Mouse (Mus musculus) hindbrain, embryonic 11.5 days (tissue): Measurements from ENCODE around the gene Gm49321. TPM values are rescaled to one million over a fixed set of nuclear protein-coding genes. Genes with fewer than 3 reads are reported as not detected.

ENCODE experiments used
- ATAC-seq: fragments of 200-750 bp; cut with Nextera tagmentation; 2 replicates; pipeline ENCODE4 v1.8.0; 2017; ENCODE audit warnings: mild to moderate bottlenecking, moderate TSS enrichment, moderate library complexity; ENCODE audit not compliant: low FRiP score
- DNase-seq: peaks from one replicate; pipeline ENCODE4 v3.0.0-alpha.2; 2015; ENCODE audit warnings: low spot score
- H3K27ac ChIP-seq: fragments of 300-500 bp; sonication (generic); 2 replicates; pipeline ENCODE4 v1.5.1; 2014; ENCODE audit warnings: mild to moderate bottlenecking, low read depth, low read length
- H3K27me3 ChIP-seq: fragments of 300-500 bp; sonication (generic); 2 replicates; pipeline ENCODE4 v1.6.1; 2014; ENCODE audit warnings: mild to moderate bottlenecking, low read length, moderate library complexity, mixed read lengths; ENCODE audit not compliant: control insufficient read depth, insufficient read depth
- H3K36me3 ChIP-seq: fragments of 300-500 bp; sonication (generic); 2 replicates; pipeline ENCODE4 v1.6.1; 2014; ENCODE audit warnings: mild to moderate bottlenecking, low read length, moderate library complexity, mixed read lengths; ENCODE audit not compliant: control insufficient read depth, insufficient read depth
- H3K4me1 ChIP-seq: fragments of 300-500 bp; sonication (generic); replicated peaks from 2 replicates; pipeline ENCODE4 v1.6.1; 2014; ENCODE audit warnings: low read length, mixed read lengths; ENCODE audit not compliant: control insufficient read depth, insufficient read depth
- H3K4me2 ChIP-seq: fragments of 300-500 bp; sonication (generic); replicated peaks from 2 replicates; pipeline ENCODE4 v1.6.1; 2014; ENCODE audit warnings: mild to moderate bottlenecking, low read depth, low read length
- H3K4me3 ChIP-seq: fragments of 300-500 bp; sonication (generic); 2 replicates; pipeline ENCODE4 v1.5.1; 2014; ENCODE audit warnings: low read depth, low read length
- H3K9ac ChIP-seq: fragments of 300-500 bp; sonication (generic); 2 replicates; pipeline ENCODE4 v1.6.1; 2014; ENCODE audit warnings: low read depth, low read length
- H3K9me3 ChIP-seq: fragments of 300-500 bp; sonication (generic); 2 replicates; pipeline ENCODE4 v1.6.1; 2016; ENCODE audit warnings: low read length; ENCODE audit not compliant: control insufficient read depth
- WGBS: fragments of 180-500 bp; shearing (Covaris S2); extraction: QIAGEN DNeasy Blood & Tissue Kit; methylation state at CpG from one replicate; pipeline ENCODE4 v1.1.7; 2014; 5-methylcytosine and 5-hydroxymethylcytosine counted together
- polyA plus RNA-seq: library from polyadenylated mRNA; unstranded; fragments of >200 nt; fragmentation: Nextera tagmentation; extraction: Ambion mirVana; gene quantifications from 2 replicates; pipeline ENCODE4 v1.2.1, GENCODE M21; 2014

Gene Gm49321
- 19.8 and 19.9 TPM in 2 replicates for polyA plus RNA-seq

DNA sequence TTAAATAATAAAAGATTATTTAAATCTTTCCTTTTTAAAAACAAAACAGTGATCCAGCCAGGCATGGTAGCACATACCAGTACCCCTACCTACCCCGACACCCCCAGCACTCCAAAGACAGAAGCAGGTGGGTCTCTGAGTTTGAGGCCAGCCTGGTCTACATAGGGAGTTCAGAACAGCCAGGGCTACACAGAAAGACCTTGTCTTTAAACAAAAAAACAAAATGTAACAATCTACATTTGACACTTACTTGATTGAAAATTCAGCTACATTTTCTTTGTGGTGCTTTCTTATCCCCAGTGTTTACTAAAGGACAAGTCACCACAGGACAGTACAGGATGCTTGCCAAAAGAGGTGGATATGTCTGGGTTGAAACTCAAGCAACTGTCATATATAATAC is at the start of gene Gm49321:
TSS of gene Gm49321 (plus strand) at position 301 of the 400 bp plus-strand sequence.
- ATAC-seq = no peak
- H3K36me3 ChIP-seq = 0 out of 2 replicates have a peak, but pooled peaks cover 4% of the 10 kb centered on the region
- no peak within 1 kb of the TSS for H3K4me3 ChIP-seq
- H3K27me3 ChIP-seq = no peaks in the 10 kb centered on the region
- no peak within 1 kb of the TSS for H3K9ac ChIP-seq
- H3K4me2 ChIP-seq = no peak within 1 kb of the TSS
- no peaks in the 10 kb centered on the region for H3K4me1 ChIP-seq
- no peak within 1 kb of the TSS for H3K27ac ChIP-seq
- 97% methylated on average over 1 of the region's 1 CpGs for WGBS
- DNase-seq = no peak
- no peaks in the 10 kb centered on the region for H3K9me3 ChIP-seq

- no peak overlapping the region for H3K4me2 ChIP-seq
- no peak overlapping the region for H3K4me3 ChIP-seq
- no peaks in the 10 kb centered on the region for H3K36me3 ChIP-seq
- ATAC-seq = no peak
- no peak overlapping the region for H3K27ac ChIP-seq
- H3K9me3 ChIP-seq = no peaks in the 10 kb centered on the region
- H3K9ac ChIP-seq = no peak overlapping the region
- DNase-seq = no peak
- H3K27me3 ChIP-seq = no peaks in the 10 kb centered on the region
- WGBS = 91% methylated on average over 8 of the region's 8 CpGs
- no peaks in the 10 kb centered on the region for H3K4me1 ChIP-seq
These were observed 49.3 kb upstream of the Gm49321 start for GRCm38 (mm10) chr12:73888003-73888783.

GRCm38 (mm10) chr12:73889571-73889970 is 47.9 kb upstream of the Gm49321 start:
- DNase-seq (no peak), ATAC-seq (no peak)
- Histone ChIP-seq H3K4me2 (no peak overlapping the region), H3K27me3 (no peaks in the 10 kb centered on the region), H3K9me3 (no peaks in the 10 kb centered on the region), H3K36me3 (no peaks in the 10 kb centered on the region), H3K4me3 (no peak overlapping the region), H3K4me1 (no peaks in the 10 kb centered on the region), H3K27ac (no peak overlapping the region), H3K9ac (no peak overlapping the region)
- 52% methylated on average over 1 of the region's 1 CpGs for WGBS

GRCm38 (mm10) chr12:73890086-73890485 is 47.4 kb upstream of the Gm49321 start:
- 77% methylated on average over 3 of the region's 3 CpGs for WGBS
- Histone ChIP-seq H3K9me3 (no peaks in the 10 kb centered on the region), H3K4me1 (no peaks in the 10 kb centered on the region), H3K27me3 (no peaks in the 10 kb centered on the region), H3K4me3 (no peak overlapping the region), H3K4me2 (no peak overlapping the region), H3K9ac (no peak overlapping the region), H3K27ac (no peak overlapping the region), H3K36me3 (no peaks in the 10 kb centered on the region)
- no peak for DNase-seq
- ATAC-seq = no peak

GRCm38 (mm10) chr12:73892616-73893015 is 44.8 kb upstream of the Gm49321 start:
- Histone ChIP-seq H3K4me1 (no peaks in the 10 kb centered on the region), H3K4me2 (no peak overlapping the region), H3K9ac (no peak overlapping the region), H3K9me3 (no peaks in the 10 kb centered on the region), H3K27ac (no peak overlapping the region), H3K36me3 (no peaks in the 10 kb centered on the region), H3K27me3 (no peaks in the 10 kb centered on the region), H3K4me3 (no peak overlapping the region)
- ATAC-seq (no peak), DNase-seq (no peak)
- WGBS = 49% methylated on average over 3 of the region's 3 CpGs

DNA sequence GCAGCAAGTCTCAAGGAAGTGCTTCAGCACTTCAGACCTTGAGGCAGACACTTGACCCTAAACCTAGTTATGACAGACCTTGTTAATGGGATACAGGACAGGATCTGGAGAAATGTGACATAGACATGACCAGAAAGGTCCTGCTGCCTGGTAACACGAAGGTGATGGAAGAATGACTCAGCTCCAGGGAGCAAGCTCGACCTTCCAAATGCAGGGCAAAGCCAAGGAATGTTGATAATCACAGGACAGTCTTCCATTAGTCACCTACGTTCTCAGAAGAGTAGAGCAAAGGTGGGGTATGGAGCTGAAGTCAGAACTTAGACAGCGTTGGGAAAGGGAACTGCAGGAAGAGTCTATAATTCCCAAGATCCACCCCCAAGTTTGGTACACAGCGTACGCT is 42.6 kb upstream of the Gm49321 start:
- no peaks in the 10 kb centered on the region for H3K4me1 ChIP-seq
- WGBS = 81% methylated on average over 6 of the region's 6 CpGs
- no peaks in the 10 kb centered on the region for H3K9me3 ChIP-seq
- H3K4me2 ChIP-seq = no peak overlapping the region
- H3K27me3 ChIP-seq = no peaks in the 10 kb centered on the region
- no peak overlapping the region for H3K9ac ChIP-seq
- no peaks in the 10 kb centered on the region for H3K36me3 ChIP-seq
- H3K27ac ChIP-seq = no peak overlapping the region
- ATAC-seq (no peak), DNase-seq (no peak)
- no peak overlapping the region for H3K4me3 ChIP-seq

GRCm38 (mm10) chr12:73895674-73896073 is 41.8 kb upstream of the Gm49321 start:
- ATAC-seq = no peak
- WGBS = 91% methylated on average over 2 of the region's 2 CpGs
- Histone ChIP-seq H3K36me3 (no peaks in the 10 kb centered on the region), H3K27ac (no peak overlapping the region), H3K9me3 (no peaks in the 10 kb centered on the region), H3K9ac (no peak overlapping the region), H3K4me3 (no peak overlapping the region), H3K4me2 (no peak overlapping the region), H3K27me3 (no peaks in the 10 kb centered on the region), H3K4me1 (no peaks in the 10 kb centered on the region)
- no peak for DNase-seq

DNA sequence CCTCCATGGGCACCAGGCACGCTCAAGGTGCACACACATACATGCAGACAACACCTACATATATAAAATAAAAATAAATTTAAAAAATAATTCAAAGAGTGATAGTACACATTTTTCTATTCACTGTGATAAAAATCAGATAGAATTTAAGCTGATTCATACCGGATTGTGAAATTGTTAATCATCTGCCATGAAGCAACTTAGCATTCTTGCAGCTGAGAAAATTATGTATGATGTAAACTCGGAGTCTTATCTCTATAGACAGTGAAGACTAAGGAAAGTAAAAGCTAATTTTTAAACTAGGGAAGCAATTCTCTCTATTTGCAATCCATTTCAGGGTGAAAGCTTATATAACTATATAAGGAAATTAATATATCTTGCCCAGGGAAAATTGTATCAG is 41.0 kb upstream of the Gm49321 start:
- H3K4me3 ChIP-seq = no peak overlapping the region
- no peaks in the 10 kb centered on the region for H3K36me3 ChIP-seq
- no peaks in the 10 kb centered on the region for H3K4me1 ChIP-seq
- no peak overlapping the region for H3K4me2 ChIP-seq
- H3K27me3 ChIP-seq = no peaks in the 10 kb centered on the region
- no peak for ATAC-seq
- no peak overlapping the region for H3K27ac ChIP-seq
- H3K9me3 ChIP-seq = no peaks in the 10 kb centered on the region
- no peak overlapping the region for H3K9ac ChIP-seq
- 90% methylated on average over 3 of the region's 3 CpGs for WGBS
- DNase-seq = no peak

DNA sequence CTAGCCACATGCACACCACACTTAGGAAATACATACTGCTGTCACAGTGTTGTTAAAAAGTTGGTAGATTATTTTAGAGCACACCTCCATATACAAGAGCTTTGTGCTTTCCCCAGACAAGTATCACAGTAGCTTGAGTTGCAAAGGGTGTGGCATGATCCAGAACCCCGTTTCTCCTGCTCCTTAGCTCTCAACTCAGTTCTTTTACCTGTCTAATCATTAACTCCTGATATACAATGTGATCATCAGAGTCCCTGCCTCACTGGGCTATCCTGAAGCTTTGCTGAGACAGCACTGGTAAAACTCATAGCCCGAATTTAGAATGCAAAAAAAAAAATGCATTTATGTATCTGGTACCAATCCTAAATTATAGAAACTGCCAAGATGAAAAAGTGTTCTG is 39.2 kb upstream of the Gm49321 start:
- Histone ChIP-seq H3K4me2 (no peak overlapping the region), H3K4me3 (no peak overlapping the region), H3K27ac (no peak overlapping the region), H3K4me1 (no peaks in the 10 kb centered on the region), H3K9me3 (no peaks in the 10 kb centered on the region), H3K9ac (no peak overlapping the region), H3K36me3 (no peaks in the 10 kb centered on the region), H3K27me3 (no peaks in the 10 kb centered on the region)
- ATAC-seq (no peak), DNase-seq (no peak)
- 70% methylated on average over 2 of the region's 2 CpGs for WGBS
